Mouse (Mus musculus) CH12.LX (cell line): ENCODE results near the gene Fhit. TPM values are rescaled to one million over a fixed set of nuclear protein-coding genes. Genes with fewer than 3 reads are reported as not detected.

Source experiments
- DNase-seq: peaks from one replicate; pipeline ENCODE4 v3.0.0-alpha.2; 2013; ENCODE audit errors: extremely low read depth
- H3K27ac ChIP-seq: 2 replicates; pipeline ENCODE4 v1.5.1; 2012; ENCODE audit warnings: low read depth, mild to moderate bottlenecking, control low read depth, moderate library complexity; ENCODE audit not compliant: insufficient read depth
- H3K27me3 ChIP-seq: replicated peaks from 2 replicates; pipeline ENCODE3; 2012; ENCODE audit warnings: inconsistent platforms
- H3K36me3 ChIP-seq, 2 experiments: replicated peaks in 1 of 2; 2 replicates each; pipeline versions ENCODE3 to v1.6.1; 2012; ENCODE audit warnings: inconsistent platforms in 1 of 2, low read length in 1 of 2, mild to moderate bottlenecking in 1 of 2, mixed read lengths in 1 of 2, moderate library complexity in 1 of 2; ENCODE audit not compliant: control insufficient read depth in 1 of 2, insufficient read depth in 1 of 2
- H3K4me1 ChIP-seq, 2 experiments: 2 replicates each; pipeline ENCODE4 v1.6.1; 2012; ENCODE audit warnings: inconsistent platforms in 1 of 2, moderate library complexity in 1 of 2; ENCODE audit not compliant: insufficient read depth in 2 of 2, control insufficient read depth in 1 of 2
- H3K4me2 ChIP-seq: 2 replicates; pipeline ENCODE4 v1.6.1; 2012; ENCODE audit warnings: low read depth, mild to moderate bottlenecking, control low read depth; ENCODE audit not compliant: poor library complexity, insufficient read depth, severe bottlenecking
- H3K4me3 ChIP-seq, 3 experiments: fragments of 150-350 bp in 1 of 3; sonication (generic) in 1 of 3; replicated peaks in 1 of 3; 2 replicates each; pipeline versions ENCODE3 to v1.5.1; 2011 to 2012; ENCODE audit warnings: low read depth in 2 of 3, low read length in 2 of 3, mild to moderate bottlenecking in 2 of 3, moderate library complexity in 2 of 3, control low read depth in 1 of 3, improper control_type of control experiment in 1 of 3, inconsistent platforms in 1 of 3, mixed read lengths in 1 of 3; ENCODE audit not compliant: poor library complexity in 1 of 3
- H3K79me2 ChIP-seq: replicated peaks from 2 replicates; pipeline ENCODE4 v1.6.1; 2012; ENCODE audit warnings: mild to moderate bottlenecking, moderate library complexity; ENCODE audit not compliant: control insufficient read depth, poor library complexity, insufficient read depth, severe bottlenecking; ENCODE audit errors: extremely low read depth
- H3K9ac ChIP-seq: 2 replicates; pipeline ENCODE4 v1.6.1; 2012; ENCODE audit warnings: low read depth, mild to moderate bottlenecking, control low read depth, moderate library complexity; ENCODE audit not compliant: insufficient read depth
- H3K9me3 ChIP-seq: replicated peaks from 2 replicates; pipeline ENCODE3; 2012; ENCODE audit warnings: low read length, inconsistent platforms, mixed read lengths
- BHLHE40 ChIP-seq: IDR thresholded peaks from 2 replicates; pipeline ENCODE4 v1.6.1; 2011; ENCODE audit warnings: mild to moderate bottlenecking, low read depth, low read length, improper control_type of control experiment
- CHD1 ChIP-seq: IDR thresholded peaks from 2 replicates; pipeline ENCODE4 v1.6.1; 2012; ENCODE audit warnings: low read depth, low read length, improper control_type of control experiment, inconsistent platforms
- CHD2 ChIP-seq: IDR thresholded peaks from 2 replicates; pipeline ENCODE4 v1.6.1; 2011; ENCODE audit warnings: low read length, improper control_type of control experiment
- CTCF ChIP-seq, 2 experiments: IDR thresholded peaks in 1 of 2; conservative IDR thresholded peaks in 1 of 2; 2 replicates each; pipeline ENCODE4 v1.5.1; 2011 to 2012; ENCODE audit warnings: low read depth in 2 of 2, low read length in 2 of 2, improper control_type of control experiment in 1 of 2, inconsistent platforms in 1 of 2, mild to moderate bottlenecking in 1 of 2, moderate library complexity in 1 of 2
- E2F4 ChIP-seq: IDR thresholded peaks from 2 replicates; pipeline ENCODE4 v1.6.1; 2011; ENCODE audit warnings: low read depth, low read length, improper control_type of control experiment; ENCODE audit not compliant: insufficient replicate concordance
- ELF1 ChIP-seq: IDR thresholded peaks from 2 replicates; pipeline ENCODE4 v1.6.1; 2014; ENCODE audit warnings: low read depth, mild to moderate bottlenecking, inconsistent platforms, low read length, improper control_type of control experiment
- EP300 ChIP-seq: IDR thresholded peaks from 2 replicates; pipeline ENCODE4 v1.6.1; 2011; ENCODE audit warnings: low read length, improper control_type of control experiment
- ETS1 ChIP-seq: conservative IDR thresholded peaks from 2 replicates; pipeline ENCODE4 v1.6.1; 2012; ENCODE audit warnings: low read depth, mild to moderate bottlenecking, inconsistent platforms, low read length, improper control_type of control experiment, moderate library complexity
- GABPA ChIP-seq: IDR thresholded peaks from 2 replicates; pipeline ENCODE4 v1.6.1; 2012; ENCODE audit warnings: low read depth, low read length, improper control_type of control experiment, inconsistent platforms; ENCODE audit not compliant: insufficient replicate concordance
- HCFC1 ChIP-seq: IDR thresholded peaks from 2 replicates; pipeline ENCODE4 v1.6.1; 2012; ENCODE audit warnings: low read depth, mild to moderate bottlenecking, inconsistent platforms, low read length, improper control_type of control experiment
- IRF4 ChIP-seq: IDR thresholded peaks from 2 replicates; pipeline ENCODE4 v1.6.1; 2014; ENCODE audit warnings: low read depth, mild to moderate bottlenecking, inconsistent platforms, low read length, improper control_type of control experiment
- JUN ChIP-seq: IDR thresholded peaks from 2 replicates; pipeline ENCODE4 v1.6.1; 2011; ENCODE audit warnings: low read depth, mild to moderate bottlenecking, low read length, improper control_type of control experiment, moderate library complexity; ENCODE audit not compliant: insufficient read depth
- JUND ChIP-seq: conservative IDR thresholded peaks from 2 replicates; pipeline ENCODE4 v1.6.1; 2011; ENCODE audit warnings: low read depth, low read length, improper control_type of control experiment
- KAT2A ChIP-seq: IDR thresholded peaks from 2 replicates; pipeline ENCODE4 v1.6.1; 2012; ENCODE audit warnings: low read length, improper control_type of control experiment, inconsistent platforms; ENCODE audit not compliant: insufficient replicate concordance
- MAFK ChIP-seq: IDR thresholded peaks from 2 replicates; pipeline ENCODE4 v1.6.1; 2011; ENCODE audit warnings: low read length, improper control_type of control experiment; ENCODE audit not compliant: insufficient replicate concordance
- MAX ChIP-seq: IDR thresholded peaks from 2 replicates; pipeline ENCODE4 v1.6.1; 2011; ENCODE audit warnings: low read length, improper control_type of control experiment
- MAZ ChIP-seq: IDR thresholded peaks from 2 replicates; pipeline ENCODE4 v1.6.1; 2012; ENCODE audit warnings: low read depth, mild to moderate bottlenecking, inconsistent platforms, low read length, improper control_type of control experiment, moderate library complexity
- MEF2A ChIP-seq: IDR thresholded peaks from 2 replicates; pipeline ENCODE4 v1.6.1; 2014; ENCODE audit warnings: low read depth, mild to moderate bottlenecking, inconsistent platforms, low read length, improper control_type of control experiment, borderline replicate concordance
- MXI1 ChIP-seq: IDR thresholded peaks from 2 replicates; pipeline ENCODE4 v1.6.1; 2011; ENCODE audit warnings: mild to moderate bottlenecking, low read depth, low read length, improper control_type of control experiment
- MYC ChIP-seq: IDR thresholded peaks from 2 replicates; pipeline ENCODE4 v1.6.1; 2011; ENCODE audit warnings: low read depth, mild to moderate bottlenecking, improper control_type of control experiment, low read length
- NELFE ChIP-seq: IDR thresholded peaks from 2 replicates; pipeline ENCODE4 v1.6.1; 2011; ENCODE audit warnings: low read depth, low read length, improper control_type of control experiment
- NRF1 ChIP-seq: IDR thresholded peaks from 2 replicates; pipeline ENCODE4 v1.6.1; 2014; ENCODE audit warnings: low read depth, mild to moderate bottlenecking, inconsistent platforms, low read length, improper control_type of control experiment, moderate library complexity
- PAX5 ChIP-seq: IDR thresholded peaks from 2 replicates; pipeline ENCODE4 v1.6.1; 2012; ENCODE audit warnings: low read length, inconsistent platforms, mixed read lengths
- POLR2A ChIP-seq: IDR thresholded peaks from 2 replicates; pipeline ENCODE4 v1.6.1; 2011; ENCODE audit warnings: low read depth, mild to moderate bottlenecking, improper control_type of control experiment, low read length
- POLR2AphosphoS2 ChIP-seq: IDR thresholded peaks from 2 replicates; pipeline ENCODE4 v1.6.1; 2011; ENCODE audit warnings: low read depth, low read length, improper control_type of control experiment
- RAD21 ChIP-seq: IDR thresholded peaks from 2 replicates; pipeline ENCODE4 v1.6.1; 2011; ENCODE audit warnings: low read depth, mild to moderate bottlenecking, low read length, improper control_type of control experiment, moderate library complexity
- RCOR1 ChIP-seq: conservative IDR thresholded peaks from 2 replicates; pipeline ENCODE4 v1.6.1; 2012; ENCODE audit warnings: low read depth, mild to moderate bottlenecking, inconsistent platforms, low read length, improper control_type of control experiment
- SIN3A ChIP-seq: IDR thresholded peaks from 2 replicates; pipeline ENCODE4 v1.6.1; 2012; ENCODE audit warnings: low read length, improper control_type of control experiment, inconsistent platforms
- SMC3 ChIP-seq: IDR thresholded peaks from 2 replicates; pipeline ENCODE4 v1.6.1; 2011; ENCODE audit warnings: low read depth, low read length, improper control_type of control experiment
- TBP ChIP-seq: conservative IDR thresholded peaks from 2 replicates; pipeline ENCODE4 v1.6.1; 2011; ENCODE audit warnings: low read depth, low read length, improper control_type of control experiment
- TCF12 ChIP-seq: IDR thresholded peaks from 2 replicates; pipeline ENCODE4 v1.6.1; 2014; ENCODE audit warnings: low read depth, mild to moderate bottlenecking, inconsistent platforms, low read length, improper control_type of control experiment
- UBTF ChIP-seq: IDR thresholded peaks from 2 replicates; pipeline ENCODE4 v1.6.1; 2012; ENCODE audit warnings: low read depth, mild to moderate bottlenecking, inconsistent platforms, low read length, improper control_type of control experiment, moderate library complexity
- USF1 ChIP-seq: IDR thresholded peaks from 2 replicates; pipeline ENCODE4 v1.6.1; 2014; ENCODE audit warnings: low read depth, mild to moderate bottlenecking, inconsistent platforms, low read length, improper control_type of control experiment
- USF2 ChIP-seq: conservative IDR thresholded peaks from 2 replicates; pipeline ENCODE4 v1.6.1; 2011; ENCODE audit warnings: low read depth, low read length, improper control_type of control experiment
- ZC3H11A ChIP-seq: IDR thresholded peaks from 2 replicates; pipeline ENCODE4 v1.6.1; 2012; ENCODE audit warnings: low read depth, mild to moderate bottlenecking, inconsistent platforms, low read length, improper control_type of control experiment
- ZKSCAN1 ChIP-seq: IDR thresholded peaks from 2 replicates; pipeline ENCODE4 v1.6.1; 2012; ENCODE audit warnings: low read depth, inconsistent platforms, low read length, improper control_type of control experiment, borderline replicate concordance
- ZMIZ1 ChIP-seq: IDR thresholded peaks from 2 replicates; pipeline ENCODE4 v1.6.1; 2012; ENCODE audit warnings: low read depth, mild to moderate bottlenecking, inconsistent platforms, low read length, improper control_type of control experiment
- ZNF384 ChIP-seq: IDR thresholded peaks from 2 replicates; pipeline ENCODE4 v1.6.1; 2012; ENCODE audit warnings: low read depth, low read length, improper control_type of control experiment, inconsistent platforms
- dilution Hi-C: fragments of 300-500 bp; cut with MboI; formaldehyde crosslinking; loops from 2 replicates; pipeline ENCODE4 v1.14.3; 2020; ENCODE audit warnings: low sequenced_read_pairs; ENCODE audit not compliant: extremely low pct_unique_long_range_greater_than_20kb, extremely low pct_ligation_motif_present
- in situ Hi-C: fragments of 300-500 bp; cut with MboI; formaldehyde crosslinking; loops from 3 replicates; pipeline ENCODE4 v1.14.3; 2019; ENCODE audit warnings: low sequenced_read_pairs, low pct_ligation_motif_present, low pct_unique_long_range_greater_than_20kb, mixed read lengths
- polyA plus RNA-seq: library from polyadenylated mRNA; unstranded; fragments of >175 nt; gene quantifications from 2 replicates; pipeline ENCODE4 v1.2.1, GENCODE M21; 2012; ENCODE audit warnings: low read depth; ENCODE audit not compliant: insufficient read length
- total RNA-seq, 2 experiments: library from RNA; depleted of rRNA; stranded (reverse); fragments of 300-350 nt in 1 of 2; fragments of >200 nt in 1 of 2; gene quantifications; 2 replicates each; pipeline ENCODE4 v1.2.3; 2012 to 2014

Fhit gene
- total and polyA plus RNA-seq, 3 experiments, result 0.64 to 1.9 (median 0.64) TPM

DNA sequence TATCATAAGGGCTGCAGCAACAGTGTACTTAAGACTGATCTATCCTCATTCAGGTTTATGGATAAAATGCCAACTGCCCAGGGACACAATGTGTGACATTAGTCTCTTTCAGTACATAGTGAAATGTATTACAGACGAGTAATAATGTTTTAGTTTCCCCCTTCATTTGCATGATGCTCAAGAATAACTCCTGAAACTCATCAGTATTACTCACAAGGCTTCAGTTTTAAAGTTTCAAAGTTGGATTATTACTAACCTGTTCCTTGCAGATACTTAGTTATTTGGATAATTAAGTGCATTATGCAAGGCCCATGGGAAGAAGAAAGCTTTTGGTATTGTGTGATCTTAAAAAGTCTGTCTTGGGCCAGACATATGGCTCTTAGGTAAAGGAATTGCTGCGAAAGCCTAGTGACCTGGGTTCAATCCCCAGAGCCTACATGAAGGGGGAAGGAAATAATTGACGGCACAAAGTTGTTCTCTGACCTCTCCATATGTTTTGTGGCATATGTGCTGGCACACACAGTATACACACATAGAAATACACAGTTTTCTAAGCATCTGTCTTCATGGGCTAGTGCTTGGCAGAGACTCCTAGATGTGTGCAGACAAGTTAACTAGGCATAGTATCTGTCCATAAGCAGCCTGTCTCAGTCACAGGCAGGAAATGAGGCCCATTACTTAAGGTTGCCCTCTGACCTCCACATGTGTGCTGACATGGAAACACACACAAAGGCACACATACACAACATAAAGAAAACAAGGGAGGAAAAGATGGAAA is 287.1 kb downstream of the Fhit start:
- DNase-seq, result peak; percentile 59
- H3K36me3 ChIP-seq, result no peaks in the 10 kb centered on the region
- no peaks in the 10 kb centered on the region for H3K9me3 ChIP-seq
- H3K4me1 ChIP-seq, result peaks cover 16 to 35% of the 10 kb centered on the region in 2 experiments
- H3K27ac ChIP-seq, result peak overlapping the region; percentile 61
- no peaks in the 10 kb centered on the region for H3K79me2 ChIP-seq
- H3K9ac ChIP-seq, result peak overlapping the region; percentile 22; the same call in 1 of the 2 replicates
- in situ Hi-C loops (no loop called here), dilution Hi-C loops (no loop called here)
- no peak overlapping the region for H3K4me3 ChIP-seq
- TF ChIP-seq IRF4 (peak; percentile 94), SMC3 (no peak), CTCF (conservative IDR thresholded peaks at IDR 0.05 in 1 of 2, IDR thresholded peaks at IDR 0.05 in 1 of 2; ENCODE audit: low read depth in 2 of 2, low read length in 2 of 2) (no peak), MXI1 (no peak), E2F4 (no peak), ZKSCAN1 (no peak), CHD2 (no peak), ZMIZ1 (no peak), MAFK (no peak), NELFE (no peak), BHLHE40 (peak; percentile 47; the same call in 1 of the 2 replicates), UBTF (no peak), RAD21 (no peak), SIN3A (0 out of 2 replicates have a peak, but pooled peaks have one; percentile 14), JUND (peak; percentile 92), ZC3H11A (no peak), JUN (peak; percentile 91), ELF1 (no peak), MEF2A (peak; percentile 95), CHD1 (no peak), GABPA (no peak), USF1 (no peak), POLR2A (no peak), ETS1 (peak; percentile 60), RCOR1 (0 out of 2 replicates have a peak, but pooled peaks have one; percentile 63), PAX5 (no peak), MYC (no peak), TCF12 (peak; percentile 57), NRF1 (no peak), KAT2A (no peak), ZNF384 (no peak), HCFC1 (no peak), TBP (no peak), MAX (no peak), MAZ (no peak), EP300 (peak; percentile 95), POLR2AphosphoS2 (no peak), USF2 (no peak)
- H3K4me2 ChIP-seq, result peak overlapping the region; percentile 29; the same call in 1 of the 2 replicates
- H3K27me3 ChIP-seq, result no peaks in the 10 kb centered on the region
